Mouse (Mus musculus) T-helper 17 cell (primary cell): ENCODE data around the gene Tnik.

Source experiments
- in situ Hi-C, 2 experiments: fragments of 300-600 bp; cut with MboI, MseI; formaldehyde crosslinking; loops; 1 replicate in 1 of 2; 2 replicates in 1 of 2; pipeline ENCODE4 v1.15.1; 2025; ENCODE audit warnings: high pct_unique_total_duplicates in 2 of 2

The Tnik gene

DNA sequence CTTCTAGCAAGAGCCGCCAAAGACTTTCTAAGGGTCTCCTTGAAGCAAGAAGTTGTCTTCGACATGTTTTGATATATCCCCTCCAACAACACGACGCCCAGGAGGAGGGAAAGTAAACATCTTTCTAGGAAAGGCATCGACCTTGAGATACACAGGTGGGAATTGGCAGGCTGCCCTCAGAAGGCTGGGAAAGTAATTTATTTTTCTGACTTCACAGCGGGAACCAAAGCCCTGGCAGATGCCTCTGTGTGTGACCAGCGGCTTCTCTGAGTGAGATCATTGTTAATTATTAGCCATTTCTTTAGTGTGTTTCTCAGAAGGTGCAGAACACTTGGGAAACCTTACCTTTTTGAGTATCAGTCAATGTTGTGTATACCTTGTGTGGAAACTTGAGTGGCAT is 328.3 kb downstream of the Tnik start:
- in situ Hi-C loops, result loop anchor here in 1 of 2 experiments (25.0 kb wide), 1 partner anchor 371 kb away; no protein-coding TSS in a partner anchor

DNA sequence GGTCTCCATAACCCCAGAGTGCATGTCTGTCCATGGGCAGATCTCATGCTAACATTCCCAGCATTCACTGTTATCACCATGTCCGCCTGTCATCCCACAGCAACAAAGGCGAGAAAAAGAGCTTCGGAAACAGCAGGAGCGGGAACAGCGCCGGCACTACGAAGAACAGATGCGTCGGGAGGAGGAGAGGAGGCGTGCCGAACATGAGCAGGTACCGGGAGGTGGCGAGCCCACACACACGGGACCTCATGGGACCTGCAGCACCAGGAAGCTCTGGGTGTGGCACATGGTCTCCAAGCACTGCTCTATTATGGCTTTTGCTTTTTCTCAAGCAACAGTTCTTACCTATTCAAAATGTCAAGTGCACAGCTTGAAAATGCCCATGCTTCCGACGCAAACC is 330.9 kb downstream of the Tnik start:
- in situ Hi-C loops, result loop anchor here in 1 of 2 experiments (25.0 kb wide), 1 partner anchor 368 kb away; no protein-coding TSS in a partner anchor

DNA sequence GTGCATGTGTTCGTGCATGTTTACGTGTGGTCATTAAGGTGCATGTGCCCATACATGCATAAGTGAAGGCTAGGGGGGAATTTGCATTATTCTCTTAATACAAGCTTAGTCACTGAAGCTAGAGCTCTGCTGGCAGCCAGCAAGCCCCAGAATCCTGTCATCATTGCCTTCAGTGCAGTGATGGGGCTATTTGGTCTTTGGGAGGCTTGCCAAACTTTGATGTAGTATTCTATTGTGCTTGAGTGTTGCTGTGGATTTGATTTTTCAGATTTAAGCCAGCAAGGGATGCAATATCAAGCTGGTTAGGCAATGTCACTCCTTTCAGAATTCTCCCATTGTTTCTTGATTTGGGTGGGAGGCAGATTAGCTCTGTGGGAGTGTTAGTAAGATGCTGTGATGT is 336.5 kb downstream of the Tnik start:
- in situ Hi-C loops, result loop anchor here in 1 of 2 experiments (25.0 kb wide), 1 partner anchor 363 kb away; no protein-coding TSS in a partner anchor

DNA sequence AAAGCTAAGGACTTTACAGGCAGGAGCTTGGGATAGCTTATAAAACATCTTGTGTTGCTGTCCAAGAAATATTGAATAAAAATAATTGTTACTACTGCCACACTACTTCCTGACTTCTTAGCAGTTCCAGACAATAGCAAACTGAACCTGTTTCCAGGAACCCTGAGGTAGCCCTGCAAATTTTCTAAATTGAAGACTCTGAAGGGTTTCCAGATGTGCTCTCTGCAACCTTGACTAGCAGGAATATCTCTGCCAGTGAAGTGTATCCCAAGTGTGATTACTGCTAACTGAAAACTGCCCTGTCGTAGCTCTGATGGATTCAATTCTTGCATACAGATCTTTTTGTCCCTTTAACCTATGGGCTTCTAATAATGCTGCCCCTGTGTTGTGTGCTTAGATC is 343.7 kb downstream of the Tnik start:
- in situ Hi-C loops, result no loop called here

DNA sequence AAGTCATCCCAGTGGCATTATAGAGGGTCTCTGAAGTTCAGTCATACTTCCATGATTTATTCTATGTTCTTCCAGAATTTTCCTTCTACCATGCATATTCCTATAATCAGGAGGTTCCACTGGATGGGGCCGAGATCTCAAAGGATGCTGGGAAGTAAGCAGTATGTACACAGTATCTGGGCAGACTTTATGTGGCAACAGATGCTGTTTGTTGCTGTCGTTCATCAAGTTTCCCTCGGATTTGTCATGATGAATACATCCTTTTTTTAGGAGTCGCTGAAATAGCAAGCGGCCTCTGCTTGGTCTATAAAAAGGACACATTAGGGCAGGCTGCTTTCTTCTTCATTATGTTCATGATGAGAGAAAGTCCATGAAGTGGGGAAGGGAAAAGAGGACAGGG is 349.3 kb downstream of the Tnik start:
- in situ Hi-C loops, result no loop called here

DNA sequence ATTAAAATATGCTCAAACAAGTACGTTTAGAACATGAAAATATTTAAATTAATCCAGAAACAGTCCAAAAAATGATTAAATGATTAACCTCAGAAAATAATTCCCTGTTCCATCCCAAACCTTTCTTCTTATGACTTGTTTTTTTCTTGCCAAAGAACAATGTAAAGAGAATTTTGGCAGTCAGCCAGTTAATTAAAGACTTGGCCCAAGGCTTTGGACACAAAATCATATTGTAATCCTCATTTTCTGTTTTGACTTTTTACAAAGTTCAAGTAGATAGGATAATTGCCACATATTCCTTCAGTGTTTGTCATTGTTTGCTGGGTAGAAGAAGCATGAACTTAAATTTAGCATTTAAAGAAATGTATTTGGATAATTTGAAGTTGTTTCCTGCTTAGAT is 353.4 kb downstream of the Tnik start:
- in situ Hi-C loops, result no loop called here

DNA sequence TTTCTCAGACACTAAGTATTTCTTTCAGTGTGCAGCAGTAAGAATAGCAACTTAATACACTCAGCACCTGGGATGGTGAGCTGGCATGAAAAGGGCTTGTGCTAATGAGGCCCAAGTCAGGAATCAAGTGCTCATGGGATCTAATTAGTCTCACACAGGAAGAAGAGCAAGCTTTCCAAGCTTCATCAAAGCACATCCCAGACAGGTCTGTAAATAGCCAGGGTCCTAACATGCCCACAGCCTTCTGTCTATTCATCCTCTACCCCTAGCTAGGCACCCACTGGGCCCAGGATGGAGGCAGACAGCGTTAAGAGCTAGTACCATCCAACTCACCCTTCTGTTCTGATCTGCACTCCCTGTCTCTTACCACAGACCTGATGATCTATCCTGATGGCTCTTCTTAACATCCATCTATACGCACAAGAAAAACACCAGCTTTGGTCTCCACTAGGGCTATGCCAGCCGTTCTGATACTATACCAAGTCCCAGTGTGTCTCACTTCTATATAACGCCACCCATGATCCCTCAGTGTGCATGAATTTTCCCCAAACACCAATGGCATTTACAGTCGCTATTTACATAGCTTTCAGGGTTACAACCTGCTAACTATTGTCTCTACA is 354.1 kb downstream of the Tnik start:
- in situ Hi-C loops, result no loop called here

DNA sequence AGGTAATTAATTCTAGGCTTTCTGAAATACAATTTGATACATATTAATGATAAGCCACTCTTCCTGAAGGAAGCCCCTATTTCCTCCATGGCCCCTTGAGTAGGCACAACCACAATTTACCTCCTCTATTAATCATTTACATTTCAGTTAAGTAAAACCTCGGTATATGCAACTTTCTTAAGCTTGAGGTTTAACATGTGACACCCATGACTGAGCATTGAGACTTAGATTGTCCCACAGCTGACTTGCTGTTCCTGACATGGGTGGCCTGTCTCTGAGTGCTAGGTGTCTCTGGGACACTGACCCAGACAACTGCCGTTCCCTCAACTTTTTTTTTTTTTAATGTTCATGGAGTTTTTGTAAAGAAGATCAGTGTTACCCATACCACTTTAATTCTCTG is 358.8 kb downstream of the Tnik start:
- in situ Hi-C loops, result no loop called here

DNA sequence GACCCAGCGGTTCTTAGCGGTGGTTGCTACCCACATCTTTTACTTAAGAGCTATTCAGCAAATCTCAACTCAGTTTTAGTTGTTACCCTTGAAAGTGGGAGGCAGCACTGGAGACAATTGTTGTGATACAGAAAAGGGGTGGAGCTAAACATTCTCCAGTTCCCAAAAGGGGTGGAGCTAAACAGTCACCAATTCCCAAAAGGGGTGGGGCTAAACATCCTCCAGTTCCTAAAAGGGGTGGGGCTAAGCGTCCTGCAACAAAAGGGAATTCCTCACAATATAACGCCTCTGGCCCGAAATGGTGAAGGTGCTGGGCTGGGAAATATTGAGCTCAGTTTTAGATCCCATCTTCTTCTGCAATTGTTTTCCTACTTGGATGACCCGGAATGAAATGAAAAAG is 363.8 kb downstream of the Tnik start:
- in situ Hi-C loops, result no loop called here

DNA sequence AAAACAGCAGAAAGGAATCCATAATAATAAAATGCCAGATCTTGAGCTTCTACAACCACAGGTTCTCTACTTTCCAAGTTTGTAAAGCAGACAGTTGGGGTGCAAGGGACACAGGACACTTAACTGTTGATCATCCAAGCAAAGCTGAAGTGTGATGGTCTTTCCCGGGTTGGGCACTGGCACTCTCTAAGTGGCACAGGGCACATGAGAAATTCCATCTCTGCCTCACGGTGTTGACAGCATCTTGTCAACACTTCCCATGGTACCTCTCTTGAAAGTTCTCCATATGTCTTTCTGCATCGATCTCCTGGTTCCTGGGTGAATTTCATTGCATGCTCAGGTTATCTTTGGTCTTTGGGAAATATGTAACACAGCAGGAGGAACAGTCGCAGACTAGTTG is 373.8 kb downstream of the Tnik start:
- in situ Hi-C loops, result no loop called here

DNA sequence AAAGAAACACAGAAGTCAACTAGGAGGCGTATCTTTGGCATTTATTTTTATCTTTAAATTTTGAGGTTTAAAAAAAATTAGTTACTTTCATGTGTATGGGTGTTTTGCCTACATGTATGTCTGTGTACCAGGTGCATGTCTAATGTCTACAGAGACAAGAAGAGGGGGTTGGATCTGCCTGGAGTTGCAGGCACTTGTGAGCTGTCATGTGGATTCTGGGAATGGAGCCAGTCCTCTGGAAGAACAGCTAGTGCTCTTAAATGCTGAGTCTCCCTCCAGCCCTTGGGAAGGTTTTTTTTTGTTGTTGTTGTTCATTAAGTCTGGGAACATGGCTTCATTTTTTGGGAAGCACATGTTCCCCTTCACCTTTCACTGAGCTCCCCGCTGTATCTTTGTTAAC is 375.9 kb downstream of the Tnik start:
- in situ Hi-C loops, result no loop called here

DNA sequence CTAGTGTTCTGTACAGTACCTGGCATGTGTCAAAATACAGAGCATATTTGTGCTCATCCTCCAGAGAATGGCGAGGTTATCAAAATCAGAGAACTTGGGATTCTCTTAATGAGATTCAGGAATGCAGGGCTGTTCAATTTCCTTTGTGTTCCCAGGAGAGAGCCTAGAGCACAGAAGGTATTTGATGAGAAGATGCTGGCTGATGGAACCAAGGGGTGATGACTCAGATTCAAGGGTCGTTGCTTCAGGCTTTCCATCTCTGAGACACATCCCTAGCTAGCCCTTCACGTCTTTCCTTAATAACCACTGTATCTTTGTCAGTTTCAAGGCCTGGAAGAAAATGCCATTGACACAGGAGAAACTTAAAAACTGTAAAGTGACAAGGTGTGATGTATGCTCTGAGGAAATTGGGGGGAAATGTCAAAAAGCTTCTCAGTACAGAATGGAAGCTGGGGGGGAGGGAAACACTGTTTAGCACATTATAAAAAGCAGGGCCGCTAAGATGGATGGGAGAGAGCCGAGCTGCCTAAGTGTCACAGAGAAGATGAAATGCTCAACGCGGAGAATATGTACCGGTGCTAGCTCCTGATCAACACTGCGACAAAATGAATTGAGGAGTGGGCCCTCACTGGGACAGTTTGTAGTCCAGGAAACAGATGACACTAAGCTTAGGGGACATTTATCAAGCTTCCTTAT is 380.4 kb downstream of the Tnik start:
- in situ Hi-C loops, result no loop called here

DNA sequence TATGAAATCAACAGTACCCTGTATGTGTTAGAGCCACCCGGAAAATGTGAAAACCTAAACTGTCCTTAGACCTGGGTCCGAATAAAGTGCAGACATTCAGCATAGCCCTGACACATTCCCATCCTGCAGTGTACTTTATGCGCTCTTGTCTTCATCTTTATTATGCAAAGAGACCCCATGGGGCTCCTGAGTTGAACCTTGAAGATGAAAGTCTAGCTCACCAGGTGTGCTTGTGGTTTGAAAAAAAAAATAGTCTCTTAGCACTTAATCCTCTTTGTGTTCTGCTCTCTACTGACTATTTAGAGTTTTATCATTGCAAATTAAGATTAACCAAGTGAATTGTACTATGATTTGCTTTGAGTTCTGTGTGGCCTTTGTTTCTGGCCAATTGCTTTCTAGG is 389.6 kb downstream of the Tnik start:
- in situ Hi-C loops, result no loop called here

DNA sequence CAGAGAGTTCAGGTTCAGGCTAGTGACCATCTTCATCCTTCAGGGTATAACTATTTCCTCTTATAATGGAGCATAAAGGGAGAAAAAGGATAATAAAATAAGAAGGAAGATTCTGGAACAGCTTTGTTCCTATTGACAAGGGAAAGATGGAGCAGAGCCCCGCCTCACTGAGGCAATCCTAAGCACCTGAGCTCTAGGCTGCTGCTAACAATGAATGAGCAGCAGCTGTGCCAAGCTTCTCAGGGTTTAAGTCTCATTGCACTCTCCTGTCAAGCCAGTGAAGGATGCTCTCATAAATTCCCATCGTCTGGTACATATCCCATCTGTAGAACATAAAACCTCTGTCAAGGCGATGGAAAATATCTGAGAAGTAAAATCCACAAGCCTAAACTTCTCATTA is 390.0 kb downstream of the Tnik start:
- in situ Hi-C loops, result no loop called here

DNA sequence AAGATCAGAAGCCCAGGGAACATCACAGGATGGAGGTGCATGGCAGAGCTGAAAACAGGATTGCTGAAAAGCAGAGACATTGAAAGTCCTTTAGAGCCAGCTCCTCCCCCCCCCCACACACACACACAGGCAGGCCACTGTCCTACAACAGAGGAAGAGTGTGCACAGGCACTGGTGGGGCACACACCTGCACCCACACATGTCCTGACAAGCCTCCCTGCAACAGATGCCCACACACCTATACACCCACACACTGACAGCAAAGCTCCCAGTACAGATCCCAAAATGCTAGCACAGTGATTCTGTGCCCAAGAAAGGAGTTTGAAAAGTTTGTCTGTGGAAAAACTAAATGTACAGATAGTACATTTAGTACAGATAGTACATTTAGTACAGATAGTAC is 391.7 kb downstream of the Tnik start:
- in situ Hi-C loops, result no loop called here

DNA sequence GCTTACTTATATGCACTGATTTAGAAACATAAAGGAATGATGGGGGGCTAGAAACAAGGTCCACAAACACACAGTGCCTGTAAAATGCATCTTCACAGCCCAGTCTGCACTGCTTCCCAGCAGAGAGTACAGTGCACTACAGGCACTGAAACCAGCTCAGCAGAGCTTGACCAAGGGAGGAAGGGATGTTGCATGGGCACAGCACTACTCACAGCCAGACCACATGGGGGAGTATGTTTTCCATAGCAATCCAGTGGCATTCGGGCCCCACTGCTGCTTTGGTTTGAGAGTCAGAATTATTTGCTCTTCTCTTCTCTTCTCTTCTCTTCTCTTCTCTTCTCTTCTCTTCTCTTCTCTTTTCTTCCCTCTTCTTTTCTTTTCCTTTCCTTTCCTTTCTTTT is 395.3 kb downstream of the Tnik start:
- in situ Hi-C loops, result no loop called here

DNA sequence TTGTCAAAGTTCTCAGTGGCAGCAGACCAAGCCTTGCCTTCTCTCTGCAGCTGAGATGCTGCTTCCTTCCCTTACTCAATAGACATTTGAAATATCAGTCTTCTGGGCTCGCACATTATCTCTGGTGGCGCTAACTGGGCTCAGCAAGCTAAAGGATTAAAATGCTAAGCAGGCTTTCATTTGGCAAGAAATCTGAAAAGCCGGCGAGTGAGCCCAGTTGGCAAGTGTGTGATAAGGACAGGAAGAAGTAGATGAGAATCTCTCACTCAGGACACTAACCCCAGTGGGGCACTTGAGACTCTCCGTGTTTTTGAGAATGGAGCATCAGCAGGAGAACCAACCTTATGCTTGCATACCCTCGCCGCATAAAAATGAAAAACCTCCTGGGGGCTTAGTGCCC is 417.8 kb downstream of the Tnik start:
- in situ Hi-C loops, result no loop called here

DNA sequence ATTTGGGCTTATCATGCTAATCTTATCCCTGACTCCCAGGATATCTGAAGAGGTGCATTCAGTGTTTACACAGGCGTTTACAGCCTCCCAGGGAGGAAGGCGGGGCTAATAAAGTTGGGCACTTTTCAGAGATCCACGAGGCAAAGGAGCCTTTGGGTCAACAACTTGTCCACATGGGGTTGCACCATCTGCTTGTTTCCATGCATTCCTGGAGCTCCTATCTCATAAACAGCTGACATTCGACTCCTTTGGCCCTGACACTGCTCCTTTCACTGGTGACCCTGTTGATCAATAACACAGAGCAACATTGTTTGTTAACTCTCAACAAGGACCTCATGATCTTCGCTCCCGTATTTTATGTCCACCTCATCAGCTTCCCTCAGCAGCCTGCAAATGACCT is 418.9 kb downstream of the Tnik start:
- in situ Hi-C loops, result no loop called here

DNA sequence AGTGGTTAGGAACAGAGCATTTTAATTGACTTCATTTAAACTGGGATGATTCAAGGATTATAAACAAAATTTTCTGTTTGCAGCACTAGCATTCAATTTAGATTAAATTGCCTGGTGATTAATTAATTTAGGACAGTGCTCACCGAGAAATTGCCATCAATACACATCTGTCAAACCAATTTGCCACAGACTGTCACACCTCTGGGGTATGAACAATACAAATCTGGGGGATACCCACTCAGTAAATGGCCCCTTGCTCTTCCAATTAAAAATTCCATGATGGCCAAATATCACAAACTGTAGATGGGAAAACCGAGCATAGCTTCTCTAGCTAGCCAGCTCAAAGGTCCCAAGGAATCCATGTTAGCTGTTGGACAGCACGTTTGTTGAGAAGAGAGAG is 419.4 kb downstream of the Tnik start:
- in situ Hi-C loops, result no loop called here

DNA sequence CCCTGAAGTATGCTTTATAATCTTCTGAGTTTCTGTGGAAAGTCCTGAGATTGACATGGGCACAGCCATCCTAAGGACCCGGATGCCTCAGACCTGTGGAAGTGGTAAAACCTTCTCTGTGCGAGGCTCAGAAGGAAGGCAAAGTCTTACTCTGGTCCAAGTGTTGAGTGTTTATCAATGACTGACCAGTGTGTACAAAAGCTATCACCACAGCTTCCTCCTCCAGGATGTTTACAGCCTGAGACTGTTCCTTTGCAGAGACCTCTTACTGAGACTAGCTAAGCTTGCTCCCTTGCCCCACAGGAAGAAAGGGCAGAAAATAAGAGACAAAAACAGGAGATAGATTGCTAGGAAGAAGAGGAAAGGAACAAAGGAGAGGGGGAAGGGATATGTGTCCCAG is 422.5 kb downstream of the Tnik start:
- in situ Hi-C loops, result no loop called here

DNA sequence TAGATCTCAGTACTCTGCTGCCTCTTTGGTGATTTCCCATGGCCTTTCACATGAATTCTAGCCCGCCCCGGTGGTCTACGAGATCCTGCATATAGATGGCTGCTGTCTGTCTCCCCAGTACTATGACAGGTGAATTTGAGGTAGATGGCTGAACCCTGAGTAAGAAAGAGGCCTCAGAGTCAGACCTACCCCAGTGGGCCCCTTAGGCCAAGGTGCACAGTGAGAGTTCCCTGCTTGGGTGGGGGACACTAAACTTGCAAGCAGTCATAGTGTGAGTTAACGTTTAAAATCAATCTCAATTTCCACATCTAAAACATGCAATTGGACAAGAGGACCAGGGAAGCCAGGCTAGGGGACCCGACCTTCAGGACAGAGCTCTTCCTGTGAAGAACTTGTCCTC is 431.8 kb downstream of the Tnik start:
- in situ Hi-C loops, result no loop called here

DNA sequence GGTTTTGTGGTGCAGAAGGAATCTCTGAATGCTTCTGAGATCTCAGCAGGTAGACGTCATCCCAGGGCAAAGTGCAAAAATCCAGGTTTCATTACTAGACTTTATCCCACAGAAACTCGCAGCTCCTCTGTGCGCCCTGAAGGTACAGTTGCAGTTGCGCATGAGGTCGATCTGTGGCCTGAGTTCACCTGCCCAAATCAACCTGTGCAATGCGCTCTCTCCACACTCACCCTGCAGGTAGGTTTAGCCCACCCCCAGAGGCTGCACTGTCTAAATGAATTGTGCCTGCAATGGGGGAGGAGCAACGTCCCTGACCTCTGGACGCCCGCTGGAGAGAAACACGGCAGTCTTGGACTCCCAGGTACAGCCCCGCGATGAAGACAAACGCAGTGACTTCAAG is 432.6 kb downstream of the Tnik start:
- in situ Hi-C loops, result no loop called here

DNA sequence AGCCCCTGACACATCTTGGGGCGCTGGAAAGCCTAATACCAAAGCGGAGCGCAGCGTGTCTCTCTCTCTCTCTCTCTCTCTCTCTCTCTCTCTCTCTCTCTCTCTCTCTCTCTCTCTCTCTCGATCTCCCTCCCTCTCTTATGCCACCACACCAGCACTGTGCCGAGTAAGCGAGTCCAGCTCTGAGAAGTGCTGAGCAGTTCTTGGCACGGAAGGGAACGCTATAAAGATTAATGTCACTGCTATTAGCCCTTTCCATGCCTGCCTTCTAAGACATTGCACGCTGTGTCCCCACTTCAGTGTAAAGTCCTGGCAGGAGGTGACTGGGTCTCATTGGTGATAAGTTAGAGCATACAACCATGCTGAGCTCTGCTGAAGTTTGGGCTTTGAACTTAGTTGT is 433.1 kb downstream of the Tnik start:
- in situ Hi-C loops, result no loop called here

DNA sequence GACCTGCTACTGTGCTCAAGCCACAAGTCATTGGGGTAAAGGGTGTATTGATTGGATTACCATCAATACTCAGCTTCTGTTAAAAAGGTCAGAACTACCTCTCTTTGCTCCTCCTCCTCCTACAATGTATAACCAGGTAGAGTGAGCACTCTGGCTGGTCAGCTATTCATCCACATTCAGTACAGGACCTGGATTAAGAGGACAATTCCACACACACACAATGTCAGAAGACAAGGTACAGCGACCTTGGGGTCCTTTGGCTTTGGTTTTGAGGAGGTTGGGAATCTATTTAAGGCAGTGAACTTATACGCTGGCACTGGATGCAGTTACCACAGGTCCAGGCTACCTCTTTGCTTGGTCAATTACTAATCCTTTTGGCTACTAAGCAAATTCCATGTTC is 434.8 kb downstream of the Tnik start, which contains the start of gene Slc2a2:
Gene Slc2a2, plus strand, starts transcription at position 107 of the 400 bp plus-strand sequence.
- in situ Hi-C loops, result no loop called here
